Mouse (Mus musculus): Measurements from ENCODE around the gene Cadps2.

Cadps2 gene

DNA sequence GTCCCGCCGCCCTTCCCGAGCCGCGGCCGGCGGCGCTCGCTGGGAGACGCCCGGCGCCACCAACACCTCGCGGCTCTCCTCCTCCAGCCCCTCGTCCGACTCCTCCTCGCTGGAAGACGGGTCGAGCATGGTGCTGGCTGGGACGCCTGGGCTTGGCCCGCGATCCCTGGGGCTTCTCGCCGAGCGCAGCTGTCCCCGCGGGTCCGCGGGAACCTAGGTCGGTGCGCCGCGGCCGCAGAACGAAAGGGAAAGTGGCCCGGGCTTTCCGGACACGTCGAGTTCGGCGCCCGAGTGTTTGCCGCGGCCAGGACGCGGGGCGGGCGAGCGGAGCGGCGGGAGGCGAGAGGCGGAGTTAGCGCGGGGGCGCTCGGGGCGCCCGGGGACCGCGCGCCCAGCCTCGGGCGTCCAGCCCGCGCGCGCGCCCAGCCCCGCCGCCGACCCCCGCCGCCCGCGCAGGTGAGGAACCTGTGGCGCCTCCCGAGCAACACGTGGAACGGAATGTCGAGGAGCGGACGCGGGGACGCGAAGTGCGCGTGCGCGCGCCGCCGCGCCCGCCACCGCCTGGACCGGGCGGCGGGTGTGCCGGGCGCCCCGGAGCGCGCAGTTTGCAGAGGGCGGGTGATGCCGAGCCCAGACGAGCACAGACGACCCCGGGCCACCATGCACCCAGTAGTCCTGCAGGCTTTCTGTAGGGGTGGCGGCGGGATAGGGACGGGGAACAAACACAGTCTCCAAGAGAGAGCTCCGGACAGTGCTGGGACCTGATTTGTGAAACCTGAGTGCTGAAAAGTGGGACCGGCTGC is at the start of gene Cadps2:
Gene Cadps2, minus strand, starts transcription at position 413 of the 803 bp plus-strand sequence.
- no peak for DNase-seq (ENCODE audit: low read depth, low spot score)

DNA sequence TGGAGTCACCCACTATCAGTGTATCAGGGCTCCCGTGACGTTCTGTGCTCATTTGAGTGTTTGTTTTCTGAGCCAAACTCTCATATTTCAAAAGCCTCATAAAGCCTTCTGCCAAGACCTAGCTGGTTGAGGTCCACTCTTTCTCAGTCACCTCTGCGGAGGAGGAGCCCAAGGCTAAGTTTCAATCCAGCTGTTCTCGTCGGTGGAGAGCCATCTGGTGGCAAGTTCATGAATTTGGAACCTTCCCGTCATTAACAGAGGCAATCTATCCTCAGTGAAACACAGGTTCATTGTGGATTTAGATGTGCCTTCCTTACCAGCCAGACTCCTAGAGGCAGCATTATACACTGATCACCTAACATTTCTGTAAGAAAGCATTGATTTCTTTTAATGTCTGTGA is 47.2 kb upstream of the Cadps2 start:
- no peak for DNase-seq (ENCODE audit: low read depth, low spot score)

DNA sequence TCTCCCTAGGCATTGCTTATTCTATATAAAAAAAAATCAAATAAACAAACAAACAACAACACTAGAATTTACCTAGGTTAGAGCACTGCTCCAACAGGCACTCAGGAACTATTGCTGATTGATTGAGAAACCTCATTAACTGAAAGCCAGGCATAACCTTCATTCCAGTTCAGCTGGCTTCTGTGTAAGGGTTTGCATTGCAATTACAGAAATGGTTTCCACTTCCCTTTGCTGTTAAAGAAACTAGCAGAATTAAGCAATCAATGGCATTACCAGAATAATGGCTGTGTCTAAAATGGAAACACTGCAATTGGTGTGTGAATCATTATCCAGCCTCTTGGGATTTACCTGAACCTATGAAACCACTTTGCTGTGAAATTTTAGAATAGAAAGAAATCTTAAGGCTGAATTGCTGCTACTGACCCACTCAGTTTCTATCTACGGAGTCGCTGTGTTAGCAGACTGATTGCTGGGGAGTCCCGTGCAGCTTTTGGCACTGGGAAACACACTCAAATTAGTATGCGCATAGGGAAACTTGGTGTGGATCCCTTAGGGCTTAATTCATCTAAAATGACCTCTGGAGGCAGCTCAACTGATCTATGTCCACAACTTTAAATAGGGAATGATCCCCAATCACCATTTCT is 37.7 kb upstream of the Cadps2 start:
- DNase-seq (ENCODE audit: low read depth, low spot score) = no peak

DNA sequence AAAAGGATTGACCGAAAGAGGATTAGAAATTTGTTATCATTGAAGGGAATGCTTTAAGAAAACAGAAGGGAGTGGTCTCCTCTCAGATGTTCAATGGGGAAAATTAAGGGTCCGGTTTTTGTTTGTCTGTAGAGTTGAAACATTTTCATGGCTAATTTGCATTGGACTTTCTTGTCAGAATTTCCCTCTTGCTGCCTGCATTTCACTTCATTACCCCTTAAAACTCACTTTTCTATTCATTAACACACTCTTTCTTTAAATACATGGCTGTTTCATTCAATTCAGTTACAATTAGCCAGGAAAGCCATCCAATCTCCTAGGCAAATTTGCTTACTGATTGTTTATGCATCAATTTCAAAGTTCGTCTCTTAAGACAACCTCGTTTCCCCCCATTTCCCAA is 37.1 kb upstream of the Cadps2 start:
- no peak for DNase-seq (ENCODE audit: low read depth, low spot score)

DNA sequence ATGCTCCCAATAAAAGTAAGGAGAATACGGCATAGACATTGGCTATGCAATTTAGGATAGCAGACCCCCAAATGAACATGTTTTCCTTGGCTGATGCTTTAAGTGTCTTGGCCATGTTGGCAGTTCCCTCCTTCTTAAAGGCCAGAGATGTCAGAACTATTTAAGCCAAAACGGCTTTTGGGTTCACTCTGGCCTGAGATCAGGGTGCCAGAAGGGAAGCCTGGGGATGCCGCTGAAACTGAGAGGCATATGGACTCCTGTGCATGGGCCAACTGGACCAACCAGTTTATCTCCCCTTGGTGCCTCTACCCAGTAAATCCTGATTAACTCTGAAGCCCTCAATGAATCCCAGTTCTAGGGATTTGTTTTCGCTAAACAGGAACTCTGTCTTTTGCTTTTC is 34.6 kb upstream of the Cadps2 start:
- no peak for DNase-seq (ENCODE audit: low read depth, low spot score)

DNA sequence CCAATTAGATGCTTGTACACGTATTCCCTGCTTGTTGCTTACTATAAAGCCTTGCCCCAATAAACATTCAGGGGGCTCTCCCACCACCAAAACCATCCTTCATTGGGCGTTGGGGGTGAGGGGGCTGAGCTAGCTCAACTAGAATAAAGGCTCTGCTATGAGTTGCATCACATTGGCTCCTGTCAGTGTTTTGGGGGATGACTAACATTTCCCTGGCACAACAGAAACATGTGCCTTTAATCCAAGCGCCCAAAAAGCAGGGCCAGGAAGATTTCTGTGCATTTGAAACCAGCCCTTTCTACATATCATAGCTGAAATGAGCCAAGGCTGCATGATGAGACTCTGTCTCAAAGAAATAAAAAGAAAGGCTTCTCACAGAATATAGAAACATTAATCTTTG is 34.0 kb upstream of the Cadps2 start:
- DNase-seq (ENCODE audit: low read depth, low spot score) = no peak

DNA sequence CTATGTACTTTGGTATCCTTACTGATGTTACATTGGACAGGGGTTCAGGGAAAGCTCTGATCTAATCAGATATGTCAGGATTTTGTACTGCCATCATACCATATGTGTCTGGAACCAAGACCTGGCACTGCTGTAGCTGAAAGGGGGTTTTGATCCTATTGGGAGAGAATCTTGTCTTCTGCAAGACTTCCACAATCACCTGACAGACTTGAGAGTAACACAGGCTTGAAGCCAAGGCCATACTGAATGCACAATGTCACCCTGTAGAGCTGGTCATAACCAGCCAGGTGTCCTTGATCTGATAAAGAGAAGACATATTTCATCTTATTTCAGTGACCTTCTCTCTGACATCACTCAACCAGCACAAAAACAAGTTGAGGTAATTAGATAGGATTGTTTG is 30.8 kb upstream of the Cadps2 start:
- no peak for DNase-seq (ENCODE audit: low read depth, low spot score)

DNA sequence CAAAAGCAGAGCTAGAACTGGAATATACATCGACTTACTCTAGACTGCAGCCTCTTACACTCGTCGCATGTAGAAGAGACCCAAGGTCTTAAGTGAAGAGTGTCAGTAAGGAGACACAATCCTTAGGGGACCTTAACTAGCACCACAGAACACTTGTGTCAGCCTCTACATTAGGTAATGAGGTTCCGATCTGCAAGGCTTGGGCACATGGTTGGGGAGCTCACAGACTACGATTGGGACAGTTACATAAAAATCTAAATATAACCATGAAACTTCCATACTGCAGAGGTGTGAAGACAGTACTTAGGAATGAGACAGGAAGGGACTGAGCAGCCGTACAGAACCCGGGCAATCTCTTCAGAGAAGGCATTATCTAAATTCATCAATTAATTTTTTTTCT is 27.1 kb upstream of the Cadps2 start:
- no peak for DNase-seq (ENCODE audit: low read depth, low spot score)

DNA sequence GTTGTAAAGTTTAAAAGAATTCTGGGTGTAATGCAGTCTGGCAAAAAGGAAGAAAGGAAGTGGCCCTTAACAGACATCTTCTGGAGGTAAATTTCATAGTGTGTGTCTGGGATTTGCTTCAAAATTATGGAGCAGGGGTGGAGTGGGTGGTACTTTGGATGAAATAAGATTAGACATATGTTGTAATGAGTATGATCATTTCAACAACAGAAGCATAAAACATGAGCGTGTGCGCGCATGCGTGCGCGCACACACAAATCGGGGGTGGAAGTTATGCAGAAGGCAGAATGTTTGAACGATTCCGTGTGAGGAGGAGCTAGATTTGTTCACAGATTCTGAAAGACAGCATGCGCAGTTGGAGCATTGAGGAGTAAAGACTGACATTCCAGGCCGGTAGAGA is 14.2 kb upstream of the Cadps2 start:
- no peak for DNase-seq (ENCODE audit: low read depth, low spot score)

DNA sequence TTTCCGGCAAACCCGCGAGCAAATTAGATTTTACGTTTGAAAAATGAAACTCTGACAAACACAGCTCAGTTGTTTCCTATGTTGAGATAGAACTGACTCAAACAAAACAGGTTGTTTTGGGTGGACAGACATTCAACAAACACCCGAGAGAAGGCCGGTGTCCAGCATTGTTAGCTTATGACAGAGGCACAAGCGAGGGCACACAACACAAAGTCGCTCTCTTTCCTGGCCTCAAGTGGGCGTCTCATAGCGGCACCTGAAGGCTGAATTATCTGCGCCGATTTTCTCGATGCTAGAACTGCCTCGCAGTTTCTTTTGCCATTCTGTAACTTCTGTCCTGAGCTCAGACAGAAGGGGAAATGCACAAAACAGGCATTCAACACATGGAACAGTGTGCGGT is 780 bp upstream of the Cadps2 start:
- DNase-seq (ENCODE audit: low read depth, low spot score) = no peak

DNA sequence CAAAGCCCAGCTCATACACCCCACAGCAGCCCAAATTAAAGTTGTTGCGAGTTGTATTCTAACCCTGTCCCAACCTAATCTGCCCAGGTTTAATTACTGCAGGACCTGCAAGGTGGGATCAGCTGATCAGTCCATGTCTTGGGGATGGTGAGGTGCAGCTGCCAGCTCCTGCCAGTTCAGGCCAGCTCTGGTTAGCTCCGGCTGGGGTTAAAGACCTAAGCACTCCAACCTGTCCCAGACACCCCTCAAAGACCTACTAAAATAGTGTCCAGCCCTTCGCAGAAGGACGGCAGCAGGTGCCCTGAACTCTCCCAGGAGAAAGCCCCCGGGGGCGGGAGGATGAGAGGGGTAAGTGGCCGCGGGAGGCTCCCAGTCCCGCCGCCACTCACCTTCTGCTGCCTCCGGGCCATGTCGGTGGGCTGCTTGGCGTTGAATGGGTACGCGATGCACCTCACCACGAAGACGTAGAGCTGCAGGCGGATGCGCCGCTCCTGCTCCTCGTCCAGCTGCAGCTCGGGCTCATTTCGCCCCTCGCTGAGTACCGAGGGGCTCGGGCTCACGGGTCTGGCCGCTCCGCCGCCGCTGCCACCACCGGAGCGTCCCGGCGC is 716 bp downstream of the Cadps2 start:
- DNase-seq (ENCODE audit: low read depth, low spot score) = no peak

DNA sequence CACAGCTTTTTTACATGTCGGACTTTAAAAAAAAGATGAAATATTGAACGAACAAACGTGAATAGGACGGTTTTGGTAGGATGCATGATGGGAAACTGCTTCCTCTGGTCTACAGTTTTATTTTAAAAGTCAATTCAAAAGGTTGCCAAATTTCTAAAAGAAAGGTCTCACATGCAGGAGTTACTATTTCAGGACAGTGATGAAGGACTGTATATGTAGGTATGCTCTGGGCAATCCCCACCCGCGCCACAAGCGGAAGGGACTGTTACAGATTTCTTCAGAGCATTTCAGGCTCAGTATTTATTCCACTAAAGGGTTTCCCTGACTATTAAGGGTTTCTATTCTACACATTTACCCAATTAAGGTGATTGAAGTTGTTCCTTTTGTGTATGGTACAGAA is 1.6 kb downstream of the Cadps2 start:
- DNase-seq (ENCODE audit: low read depth, low spot score) = no peak

DNA sequence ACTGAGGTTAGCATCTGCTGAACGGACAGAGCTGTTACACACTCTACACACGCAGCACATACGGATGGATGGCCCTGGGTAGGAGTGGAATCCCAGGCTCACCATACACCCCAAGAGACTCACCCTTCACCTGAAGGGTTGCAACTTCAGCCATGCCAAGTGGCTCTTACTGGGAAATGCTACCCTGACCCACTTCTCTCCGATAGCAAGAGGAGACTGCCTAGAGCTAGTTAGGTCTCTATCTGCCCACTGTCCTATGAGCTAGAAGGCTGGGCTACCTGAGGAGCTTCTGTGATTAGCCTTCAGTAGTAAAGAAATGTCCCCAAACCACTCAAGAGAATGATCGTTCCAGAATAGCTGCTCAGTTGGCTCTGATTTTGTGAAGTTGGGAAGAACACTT is 2.1 kb downstream of the Cadps2 start:
- DNase-seq (ENCODE audit: low read depth, low spot score) = no peak

DNA sequence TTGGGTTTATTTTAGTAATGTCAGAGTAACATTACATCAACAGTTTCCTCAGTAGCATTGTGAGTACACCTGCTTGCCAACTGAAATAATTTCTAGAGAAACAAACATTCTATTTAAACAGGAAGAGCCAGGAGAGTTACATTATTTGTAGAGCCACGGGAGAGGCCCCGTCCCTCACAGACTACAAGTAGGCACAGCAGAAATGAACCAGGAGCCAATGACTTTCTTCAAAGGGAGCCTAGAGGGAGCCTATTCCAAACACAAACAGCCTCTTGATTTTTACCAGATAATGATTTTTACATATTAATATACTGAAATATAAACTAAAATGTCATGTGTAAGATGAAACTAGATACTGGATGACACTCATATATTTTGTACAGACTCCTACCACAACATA is 2.5 kb downstream of the Cadps2 start:
- no peak for DNase-seq (ENCODE audit: low read depth, low spot score)

DNA sequence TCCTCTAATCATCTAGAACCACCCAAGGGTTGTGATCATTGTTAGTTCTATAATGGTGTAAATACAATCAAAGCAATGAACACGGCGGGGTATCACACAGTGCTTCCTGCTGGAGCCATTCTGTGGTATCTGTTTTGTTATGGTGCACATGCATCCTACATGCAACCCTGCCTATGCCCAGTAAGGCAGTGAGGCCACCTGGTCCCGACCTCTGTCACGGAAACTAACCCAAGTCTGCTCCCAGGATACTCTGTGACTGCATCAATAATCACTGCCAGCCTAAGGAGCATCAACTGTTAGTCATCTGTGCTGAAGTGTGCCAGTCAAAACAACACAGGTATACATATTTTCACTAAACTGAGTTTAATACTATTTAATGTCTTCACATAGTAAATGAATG is 3.7 kb downstream of the Cadps2 start:
- no peak for DNase-seq (ENCODE audit: low read depth, low spot score)

DNA sequence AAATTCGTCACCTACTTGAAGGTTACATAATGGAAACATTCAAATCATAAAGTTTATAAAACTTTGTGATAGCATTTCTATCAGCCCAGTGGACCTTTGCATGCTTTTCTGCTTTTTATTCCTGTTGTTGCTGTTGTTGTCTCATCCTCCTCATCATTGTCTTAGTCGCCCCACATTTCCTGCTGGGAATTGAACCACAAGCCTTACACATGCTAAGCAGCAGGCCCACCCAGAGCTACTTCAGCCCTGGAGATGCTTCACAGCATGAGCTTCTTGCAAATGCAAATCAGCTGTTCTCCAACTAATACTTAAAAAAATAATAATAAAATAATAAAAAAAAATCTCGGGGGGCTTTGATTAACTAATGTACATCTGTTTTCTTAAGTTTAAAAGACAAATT is 8.5 kb downstream of the Cadps2 start:
- no peak for DNase-seq (ENCODE audit: low read depth, low spot score)

DNA sequence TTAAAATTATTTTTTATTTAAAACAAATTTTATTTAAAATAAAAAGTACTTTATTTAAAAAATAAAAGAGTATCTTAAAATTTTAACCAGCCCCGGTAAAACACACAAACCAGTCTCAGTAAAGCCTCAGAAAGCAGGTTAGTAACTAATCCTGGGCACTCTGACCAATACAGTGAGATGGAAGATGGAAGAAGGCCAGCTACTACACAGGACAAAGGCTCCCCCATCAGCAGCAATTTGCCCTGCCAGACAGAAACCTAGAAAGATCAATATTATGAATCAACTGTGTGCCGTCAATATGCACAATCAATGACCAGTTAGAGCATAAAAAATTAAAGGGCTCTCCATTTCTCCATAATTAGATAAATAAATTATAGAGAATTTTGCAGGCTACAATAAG is 9.9 kb downstream of the Cadps2 start:
- no peak for DNase-seq (ENCODE audit: low read depth, low spot score)

DNA sequence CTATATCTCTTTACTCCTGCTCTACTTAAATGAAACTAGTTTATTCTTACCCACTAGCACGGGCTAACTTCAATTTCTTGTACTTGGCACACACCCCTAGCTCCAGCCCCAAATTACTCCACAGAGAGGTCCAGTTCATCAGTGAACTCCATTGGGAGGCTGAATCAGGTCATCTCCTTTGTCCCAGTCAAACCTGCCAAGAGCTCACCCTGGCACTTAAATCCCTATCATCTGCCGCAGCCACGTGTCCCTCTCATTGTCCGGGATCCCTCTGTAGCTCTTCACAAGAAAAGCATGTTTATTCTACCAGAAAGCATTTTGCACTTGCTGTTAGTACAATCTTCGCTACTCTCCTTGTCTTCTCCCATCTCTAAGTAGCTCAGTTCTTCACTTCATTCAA is 17.4 kb downstream of the Cadps2 start:
- DNase-seq (ENCODE audit: low read depth, low spot score) = no peak

DNA sequence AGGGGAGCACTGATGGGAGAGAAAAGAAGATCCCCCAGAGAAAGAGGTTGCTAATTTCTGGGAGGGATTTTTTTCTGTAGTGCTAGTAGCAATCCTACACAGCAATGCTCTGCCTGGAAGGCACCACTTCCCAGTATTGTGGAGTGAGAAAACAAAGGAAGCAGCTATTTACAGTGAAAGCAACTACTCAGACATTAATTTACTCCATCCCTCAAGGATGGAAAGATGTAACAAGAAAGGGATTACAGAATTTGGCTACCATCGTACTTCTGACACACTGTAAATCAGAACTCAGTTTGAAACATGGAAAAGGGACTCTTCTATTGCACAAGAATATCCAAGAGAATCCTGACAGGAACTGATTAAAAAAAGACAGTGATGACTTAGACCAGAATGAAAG is 29.1 kb downstream of the Cadps2 start:
- no peak for DNase-seq (ENCODE audit: low read depth, low spot score)

DNA sequence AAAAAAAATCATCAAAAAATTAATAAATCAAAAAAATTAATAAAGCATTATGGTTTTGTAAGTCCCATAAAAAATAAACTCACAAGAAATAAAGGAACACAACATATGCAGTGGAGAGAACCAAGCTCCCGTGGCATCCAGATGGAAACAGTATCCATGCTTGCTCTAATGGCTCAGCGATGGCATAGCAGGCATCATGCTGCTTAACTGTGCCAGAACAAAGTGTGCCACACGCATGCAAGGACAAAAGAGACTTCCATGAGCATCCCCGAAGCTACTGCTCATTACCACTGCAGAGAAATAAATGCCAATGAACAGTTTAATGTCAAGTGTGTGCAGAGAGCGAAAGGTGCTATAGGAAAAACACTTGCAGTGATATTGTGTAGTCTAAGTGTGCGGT is 29.9 kb downstream of the Cadps2 start:
- no peak for DNase-seq (ENCODE audit: low read depth, low spot score)

DNA sequence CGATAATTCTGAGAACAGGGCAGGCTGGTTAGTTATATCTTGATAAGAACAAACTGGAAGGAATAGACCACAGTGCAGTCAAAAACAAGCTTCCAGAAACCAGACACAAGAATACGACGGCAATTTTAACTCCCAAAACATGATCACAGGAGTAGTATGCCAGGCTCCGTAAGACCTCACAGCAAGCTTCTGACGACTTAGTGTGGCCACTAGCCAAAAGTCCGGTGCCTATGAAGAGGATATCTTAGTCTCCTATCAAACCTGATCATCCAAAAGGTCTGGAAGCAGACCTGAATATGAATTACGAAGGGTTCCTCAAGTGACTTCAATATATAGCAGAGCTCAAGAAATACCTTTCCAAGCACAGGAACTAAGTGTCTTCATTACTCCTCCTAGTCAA is 33.9 kb downstream of the Cadps2 start:
- DNase-seq (ENCODE audit: low read depth, low spot score) = no peak

DNA sequence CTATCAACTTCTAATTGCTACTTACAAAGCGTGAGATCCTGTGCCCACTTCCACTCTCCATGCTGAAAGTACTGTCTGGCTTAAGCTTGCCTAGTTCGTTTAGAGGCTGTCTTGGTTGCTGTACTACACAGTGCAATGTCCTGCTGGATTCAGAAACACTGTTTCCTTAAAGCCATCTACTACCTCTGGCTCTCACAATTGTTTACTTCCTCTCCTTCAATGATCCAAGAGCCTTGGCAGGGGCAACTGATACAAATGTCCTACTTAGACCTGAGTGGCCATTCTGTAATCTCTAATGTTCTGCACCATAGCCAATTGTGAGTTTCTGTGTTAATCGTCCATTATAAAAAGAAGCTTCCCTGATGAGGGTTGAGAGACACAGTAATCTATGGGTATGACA is 47.4 kb downstream of the Cadps2 start:
- DNase-seq (ENCODE audit: low read depth, low spot score) = no peak

DNA sequence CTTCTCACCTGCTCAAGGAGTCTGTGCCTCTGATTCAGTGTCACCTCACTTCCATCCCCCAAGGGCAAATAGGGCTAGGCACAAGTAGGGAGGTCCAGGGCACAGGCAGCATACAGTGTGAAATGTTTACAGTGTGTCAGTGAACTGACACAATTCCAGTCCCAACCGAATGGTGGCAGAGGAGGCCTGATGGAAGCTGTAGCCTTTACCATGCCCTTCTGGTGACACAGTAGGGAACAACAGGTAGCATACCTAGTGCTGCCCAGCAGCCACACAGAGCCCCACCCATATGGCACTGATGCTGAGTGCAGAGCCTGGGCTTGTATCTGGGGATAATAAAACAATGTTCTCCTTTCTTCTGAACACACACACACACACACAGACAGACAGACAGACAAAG is 61.6 kb downstream of the Cadps2 start:
- no peak for DNase-seq (ENCODE audit: low read depth, low spot score)
